Mouse (Mus musculus) lung, embryonic 15.5 days (tissue): ENCODE measurements around the gene Ppp1r12b. TPM values are rescaled to one million over a fixed set of nuclear protein-coding genes. Genes with fewer than 3 reads are reported as not detected.
"Not testable (repeated sequence)": the region's sequence is repeated elsewhere in the genome, so short reads cannot be mapped to it uniquely, and the experiment has no call there.

Source experiments
- ATAC-seq: fragments of 200-750 bp; cut with Nextera tagmentation; 2 replicates; pipeline ENCODE4 v1.8.0; 2017; ENCODE audit warnings: moderate number of reproducible peaks, borderline replicate concordance; ENCODE audit not compliant: low FRiP score, low TSS enrichment; ENCODE audit errors: extremely low read depth
- H3K27ac ChIP-seq: fragments of 300-500 bp; sonication (generic); 2 replicates; pipeline ENCODE4 v1.5.1; 2015; ENCODE audit warnings: moderate library complexity, mild to moderate bottlenecking, inconsistent platforms
- H3K27me3 ChIP-seq: fragments of 300-500 bp; sonication (generic); 2 replicates; pipeline ENCODE4 v1.6.1; 2015; ENCODE audit warnings: inconsistent platforms
- H3K36me3 ChIP-seq: fragments of 300-500 bp; sonication (generic); 2 replicates; pipeline ENCODE4 v1.6.1; 2015; ENCODE audit warnings: inconsistent platforms
- H3K4me1 ChIP-seq: fragments of 300-500 bp; sonication (generic); 2 replicates; pipeline ENCODE4 v1.6.1; 2015; ENCODE audit warnings: inconsistent platforms
- H3K4me2 ChIP-seq: fragments of 300-500 bp; sonication (generic); 2 replicates; pipeline ENCODE4 v1.6.1; 2015; ENCODE audit warnings: inconsistent platforms, mild to moderate bottlenecking, moderate library complexity
- H3K4me3 ChIP-seq: fragments of 300-500 bp; sonication (generic); 2 replicates; pipeline ENCODE4 v1.5.1; 2015; ENCODE audit warnings: mild to moderate bottlenecking, inconsistent platforms
- H3K9ac ChIP-seq: fragments of 300-500 bp; sonication (generic); 2 replicates; pipeline ENCODE4 v1.6.1; 2015; ENCODE audit warnings: inconsistent platforms
- H3K9me3 ChIP-seq: fragments of 300-500 bp; sonication (generic); 2 replicates; pipeline ENCODE4 v1.6.1; 2016; ENCODE audit warnings: inconsistent platforms
- WGBS: fragments of 180-500 bp; shearing (Covaris S2); methylation state at CpG from one replicate; pipeline ENCODE4 v1.1.7; 2015; 5-methylcytosine and 5-hydroxymethylcytosine counted together
- polyA plus RNA-seq: library from polyadenylated mRNA; unstranded; fragments of >200 nt; fragmentation: Nextera tagmentation; extraction: Ambion mirVana; gene quantifications from 2 replicates; pipeline ENCODE4 v1.2.1, GENCODE M21; 2015

The Ppp1r12b gene
- polyA plus RNA-seq, 1 experiment from 2014 or later = 11.2 TPM

GRCm38 (mm10) chr1:134846295-134846988 lies 109.3 kb downstream of the Ppp1r12b start:
- no peaks in the 10 kb centered on the region for H3K4me1 ChIP-seq
- H3K36me3 ChIP-seq = no peaks in the 10 kb centered on the region
- H3K4me2 ChIP-seq = no peak overlapping the region
- no peak for ATAC-seq
- 74% methylated on average over 10 of the region's 10 CpGs for WGBS
- no peaks in the 10 kb centered on the region for H3K27me3 ChIP-seq
- no peak overlapping the region for H3K9ac ChIP-seq
- H3K9me3 ChIP-seq = no peaks in the 10 kb centered on the region
- H3K27ac ChIP-seq = no peak overlapping the region
- H3K4me3 ChIP-seq = no peak overlapping the region

GRCm38 (mm10) chr1:134843369-134843768 lies 112.4 kb downstream of the Ppp1r12b start:
- Histone ChIP-seq H3K9me3 (no peaks in the 10 kb centered on the region), H3K4me1 (no peaks in the 10 kb centered on the region), H3K27me3 (no peaks in the 10 kb centered on the region), H3K4me2 (no peak overlapping the region), H3K27ac (no peak overlapping the region), H3K9ac (no peak overlapping the region), H3K36me3 (no peaks in the 10 kb centered on the region), H3K4me3 (no peak overlapping the region)
- no peak for ATAC-seq
- WGBS = 88% methylated on average over 6 of the region's 6 CpGs

GRCm38 (mm10) chr1:134836909-134837480 lies 118.7 kb downstream of the Ppp1r12b start:
- no peak overlapping the region for H3K27ac ChIP-seq
- H3K9me3 ChIP-seq = no peaks in the 10 kb centered on the region
- H3K27me3 ChIP-seq = no peaks in the 10 kb centered on the region
- H3K4me2 ChIP-seq = no peak overlapping the region
- H3K4me3 ChIP-seq = no peak overlapping the region
- H3K9ac ChIP-seq = no peak overlapping the region
- H3K4me1 ChIP-seq = no peaks in the 10 kb centered on the region
- ATAC-seq = no peak
- peaks cover 25% of the 10 kb centered on the region for H3K36me3 ChIP-seq
- WGBS = 79% methylated on average over 10 of the region's 10 CpGs

GRCm38 (mm10) chr1:134830881-134831280 lies 124.9 kb downstream of the Ppp1r12b start:
- ATAC-seq, H3K27me3 ChIP-seq, H3K9ac ChIP-seq, H3K4me3 ChIP-seq, H3K27ac ChIP-seq, H3K4me1 ChIP-seq, H3K9me3 ChIP-seq, H3K4me2 ChIP-seq: not testable (repeated sequence)
- 73% methylated on average over 3 of the region's 3 CpGs for WGBS
- peaks cover 16% of the 10 kb centered on the region for H3K36me3 ChIP-seq

GRCm38 (mm10) chr1:134829635-134830034 lies 126.1 kb downstream of the Ppp1r12b start:
- WGBS = 24% methylated on average over 4 of the region's 4 CpGs
- no peak overlapping the region; the same call in 1 of the 2 replicates for H3K27ac ChIP-seq
- peak; percentile 72 for ATAC-seq

GRCm38 (mm10) chr1:134824896-134825295 lies 130.8 kb downstream of the Ppp1r12b start:
- Histone ChIP-seq H3K4me3 (no peak overlapping the region), H3K4me1 (peaks cover 6% of the 10 kb centered on the region), H3K9ac (no peak overlapping the region), H3K4me2 (no peak overlapping the region), H3K9me3 (no peaks in the 10 kb centered on the region), H3K36me3 (no peaks in the 10 kb centered on the region), H3K27ac (no peak overlapping the region), H3K27me3 (no peaks in the 10 kb centered on the region)
- ATAC-seq = no peak
- 63% methylated on average over 6 of the region's 6 CpGs for WGBS

More at GRCm38 (mm10) chr1:134829635-134830034, 126.1 kb downstream of the Ppp1r12b start:
- Histone ChIP-seq H3K4me1 (peaks cover 5% of the 10 kb centered on the region; the same call in 1 of the 2 replicates), H3K36me3 (peaks cover 5% of the 10 kb centered on the region; the same call in 1 of the 2 replicates), H3K4me3 (no peak overlapping the region), H3K9ac (no peak overlapping the region), H3K9me3 (no peaks in the 10 kb centered on the region), H3K4me2 (no peak overlapping the region), H3K27me3 (no peaks in the 10 kb centered on the region)

GRCm38 (mm10) chr1:134823842-134824241 lies 131.9 kb downstream of the Ppp1r12b start:
- Histone ChIP-seq H3K4me1 (peaks cover 3% of the 10 kb centered on the region), H3K27me3 (no peaks in the 10 kb centered on the region), H3K9ac (no peak overlapping the region), H3K9me3 (no peaks in the 10 kb centered on the region), H3K36me3 (no peaks in the 10 kb centered on the region), H3K4me2 (no peak overlapping the region), H3K4me3 (no peak overlapping the region), H3K27ac (peak overlapping the region; percentile 35; the same call in 1 of the 2 replicates)
- WGBS = 44% methylated on average over 7 of the region's 7 CpGs
- no peak for ATAC-seq

GRCm38 (mm10) chr1:134823323-134823722 lies 132.4 kb downstream of the Ppp1r12b start:
- WGBS = 62% methylated on average over 8 of the region's 8 CpGs
- Histone ChIP-seq H3K9me3 (no peaks in the 10 kb centered on the region), H3K4me2 (no peak overlapping the region), H3K27ac (peak overlapping the region; percentile 65; the same call in 1 of the 2 replicates), H3K9ac (no peak overlapping the region), H3K4me1 (peaks cover 3% of the 10 kb centered on the region), H3K4me3 (no peak overlapping the region), H3K36me3 (no peaks in the 10 kb centered on the region), H3K27me3 (no peaks in the 10 kb centered on the region)
- ATAC-seq = no peak

- Histone ChIP-seq H3K9ac (no peak overlapping the region), H3K4me2 (no peak overlapping the region), H3K27me3 (no peaks in the 10 kb centered on the region), H3K4me1 (peaks cover 20% of the 10 kb centered on the region), H3K36me3 (no peaks in the 10 kb centered on the region), H3K27ac (no peak overlapping the region), H3K9me3 (no peaks in the 10 kb centered on the region), H3K4me3 (no peak overlapping the region)
- 52% methylated on average over 3 of the region's 3 CpGs for WGBS
- no peak for ATAC-seq
Measured at GRCm38 (mm10) chr1:134820882-134821281, 134.9 kb downstream of the Ppp1r12b start.

GRCm38 (mm10) chr1:134819196-134819595 lies 136.5 kb downstream of the Ppp1r12b start:
- WGBS = 89% methylated on average over 11 of the region's 11 CpGs
- ATAC-seq = no peak
- Histone ChIP-seq H3K4me3 (no peak overlapping the region), H3K4me2 (no peak overlapping the region), H3K36me3 (no peaks in the 10 kb centered on the region), H3K9ac (no peak overlapping the region), H3K27ac (no peak overlapping the region), H3K27me3 (no peaks in the 10 kb centered on the region), H3K9me3 (no peaks in the 10 kb centered on the region), H3K4me1 (peaks cover 32% of the 10 kb centered on the region)

- Histone ChIP-seq H3K4me1 (peaks cover 32% of the 10 kb centered on the region), H3K4me3 (no peak overlapping the region), H3K9me3 (no peaks in the 10 kb centered on the region), H3K27ac (no peak overlapping the region), H3K9ac (no peak overlapping the region), H3K27me3 (no peaks in the 10 kb centered on the region), H3K36me3 (no peaks in the 10 kb centered on the region), H3K4me2 (no peak overlapping the region)
- 83% methylated on average over 3 of the region's 3 CpGs for WGBS
- ATAC-seq = no peak
Measured at GRCm38 (mm10) chr1:134818716-134819115, 137.0 kb downstream of the Ppp1r12b start.

- WGBS = 88% methylated on average over 6 of the region's 6 CpGs
- no peak overlapping the region for H3K4me2 ChIP-seq
- ATAC-seq = no peak
- peaks cover 29% of the 10 kb centered on the region for H3K4me1 ChIP-seq
- no peaks in the 10 kb centered on the region for H3K36me3 ChIP-seq
- 0 out of 2 replicates have a peak overlapping the region, but pooled peaks have one; percentile 56 for H3K27ac ChIP-seq
- H3K9me3 ChIP-seq = no peaks in the 10 kb centered on the region
- H3K27me3 ChIP-seq = no peaks in the 10 kb centered on the region
- H3K9ac ChIP-seq = no peak overlapping the region
- H3K4me3 ChIP-seq = no peak overlapping the region
Measured at GRCm38 (mm10) chr1:134817916-134818595, 137.7 kb downstream of the Ppp1r12b start.
